Mouse (Mus musculus) olfactory bulb, adult 2 months (tissue): Measurements from ENCODE around the gene Xlr3b. TPM values are rescaled to one million over a fixed set of nuclear protein-coding genes. Genes with fewer than 3 reads are reported as not detected.
"Not testable (repeated sequence)": the region's sequence is repeated elsewhere in the genome, so short reads cannot be mapped to it uniquely, and the experiment has no call there.

Experiments
- H3K27ac ChIP-seq: fragments of 200-500 bp; 2 replicates; pipeline ENCODE4 v1.5.1; 2012; ENCODE audit warnings: low read depth, low read length; ENCODE audit not compliant: insufficient read depth
- H3K4me1 ChIP-seq: fragments of 200-500 bp; 2 replicates; pipeline ENCODE4 v1.6.1; 2012; ENCODE audit warnings: low read length; ENCODE audit not compliant: control insufficient read depth, insufficient read depth
- H3K4me3 ChIP-seq: fragments of 200-500 bp; 2 replicates; pipeline ENCODE4 v1.5.1; 2012; ENCODE audit warnings: mild to moderate bottlenecking, low read depth, low read length, moderate library complexity; ENCODE audit not compliant: insufficient read depth
- CTCF ChIP-seq: fragments of 200-500 bp; IDR thresholded peaks from 2 replicates; pipeline ENCODE4 v1.5.1; 2012; ENCODE audit warnings: low read depth, mild to moderate bottlenecking, low read length, moderate library complexity; ENCODE audit not compliant: insufficient read depth
- POLR2A ChIP-seq: fragments of 200-500 bp; IDR thresholded peaks from 2 replicates; pipeline ENCODE4 v1.6.1; 2012; ENCODE audit warnings: mild to moderate bottlenecking, low read depth, low read length, moderate library complexity; ENCODE audit not compliant: insufficient read depth
- WGBS: fragments of 180-500 bp; shearing (Covaris S2); methylation state at CpG from one replicate; pipeline ENCODE4 v1.1.7; 2018; 5-methylcytosine and 5-hydroxymethylcytosine counted together
- polyA plus RNA-seq: library from polyadenylated mRNA; stranded (reverse); fragments of >200 nt; gene quantifications from 2 replicates; pipeline ENCODE4 v1.2.4, GENCODE M21; 2012; ENCODE audit warnings: low replicate concordance; ENCODE audit not compliant: missing spikeins, insufficient read depth, insufficient read length

The Xlr3b gene
- not detected in 2 replicates for polyA plus RNA-seq

GRCm38 (mm10) chrX:73191934-73192333 is at the start of gene Xlr3b:
TSS of gene Xlr3b (plus strand) at chrX:73192207.
- H3K27ac ChIP-seq, H3K4me3 ChIP-seq, H3K4me1 ChIP-seq: not testable (repeated sequence)
- 79% methylated on average over 12 of the region's 12 CpGs for WGBS

GRCm38 (mm10) chrX:73143218-73143618 is 48.8 kb upstream of the Xlr3b start:
- H3K27ac ChIP-seq, H3K4me3 ChIP-seq, H3K4me1 ChIP-seq: not testable (repeated sequence)
- WGBS = no CpG with 5 or more reads among the region's 7 CpGs

- H3K4me3 ChIP-seq, H3K4me1 ChIP-seq, H3K27ac ChIP-seq: not testable (repeated sequence)
- WGBS = no CpG with 5 or more reads among the region's 20 CpGs
Observed at GRCm38 (mm10) chrX:73148496-73148895, 43.5 kb upstream of the Xlr3b start, which contains the start of gene Xlr5b. TSS of gene Xlr5b (plus strand) at chrX:73148796.

GRCm38 (mm10) chrX:73149350-73149749 is 42.7 kb upstream of the Xlr3b start, which contains the start of gene DXBay18:
TSS of gene DXBay18 (minus strand) at chrX:73149450.
- not testable (repeated sequence) for H3K27ac ChIP-seq, H3K4me3 ChIP-seq, H3K4me1 ChIP-seq
- no CpG with 5 or more reads among the region's 7 CpGs for WGBS

- not testable (repeated sequence) for H3K4me3 ChIP-seq, H3K27ac ChIP-seq, H3K4me1 ChIP-seq
- 93% methylated on average over 6 of the region's 15 CpGs for WGBS
Observed at GRCm38 (mm10) chrX:73176889-73177288, 15.1 kb upstream of the Xlr3b start, which contains the start of gene Spin2d. TSS of gene Spin2d (minus strand) at chrX:73176989.

GRCm38 (mm10) chrX:73213819-73214564 is 22.0 kb downstream of the Xlr3b start, which contains the start of gene Xlr4b:
TSS of gene Xlr4b (plus strand) at chrX:73214333.
- H3K4me1 ChIP-seq, H3K4me3 ChIP-seq, H3K27ac ChIP-seq: not testable (repeated sequence)
- 85% methylated on average over 18 of the region's 19 CpGs for WGBS

- WGBS = 66% methylated on average over 1 of the region's 1 CpGs
- TF ChIP-seq POLR2A (no peak), CTCF (no peak)
- H3K27ac ChIP-seq = no peak overlapping the region
- H3K4me1 ChIP-seq = 0 out of 2 replicates have a peak, but pooled peaks cover 3% of the 10 kb centered on the region
- H3K4me3 ChIP-seq = no peak overlapping the region
Observed at GRCm38 (mm10) chrX:73225365-73225764, 33.4 kb downstream of the Xlr3b start.

GRCm38 (mm10) chrX:73227914-73228605 is 36.1 kb downstream of the Xlr3b start, which contains the start of gene F8a:
TSS of gene F8a (plus strand) at chrX:73228291.
- WGBS = 16% methylated on average over 37 of the region's 39 CpGs
- Histone ChIP-seq H3K4me3 (peak within 1 kb of the TSS; percentile 75), H3K27ac (peak within 1 kb of the TSS; percentile 98), H3K4me1 (0 out of 2 replicates have a peak, but pooled peaks cover 3% of the 10 kb centered on the region)
- TF ChIP-seq CTCF (no peak), POLR2A (0 out of 2 replicates have a peak, but pooled peaks have one; percentile 42)

GRCm38 (mm10) chrX:73228606-73229214 is 36.7 kb downstream of the Xlr3b start:
- TF ChIP-seq CTCF (no peak), POLR2A (no peak)
- 21% methylated on average over 51 of the region's 51 CpGs for WGBS

GRCm38 (mm10) chrX:73229288-73229687 is 37.3 kb downstream of the Xlr3b start:
- 10% methylated on average over 3 of the region's 3 CpGs for WGBS
- Histone ChIP-seq H3K27ac (no peak overlapping the region), H3K4me3 (peak overlapping the region; percentile 75), H3K4me1 (0 out of 2 replicates have a peak, but pooled peaks cover 3% of the 10 kb centered on the region)
- TF ChIP-seq POLR2A = no peak
- TF ChIP-seq CTCF = no peak

More at GRCm38 (mm10) chrX:73228606-73229214, 36.7 kb downstream of the Xlr3b start:
- peak overlapping the region; percentile 75 for H3K4me3 ChIP-seq
- H3K27ac ChIP-seq = peak overlapping the region; percentile 98
- H3K4me1 ChIP-seq = 0 out of 2 replicates have a peak, but pooled peaks cover 3% of the 10 kb centered on the region

GRCm38 (mm10) chrX:73242821-73243325 is 50.9 kb downstream of the Xlr3b start, which contains the start of gene Xlr4c:
TSS of gene Xlr4c (minus strand) at chrX:73243130.
- WGBS = 89% methylated on average over 14 of the region's 14 CpGs
- H3K27ac ChIP-seq, H3K4me3 ChIP-seq, H3K4me1 ChIP-seq: not testable (repeated sequence)
